Mouse (Mus musculus) lung, postnatal 10 days (tissue): ENCODE measurements at regions not wholly inside any gene's neighbourhood (a gene's known extent, or its start where the extent isn't known, plus 50 kb on each side); places are given as distances from the start of the nearest gene placed in this dataset.

Source experiments
- DNase-seq: peaks from one replicate; pipeline ENCODE4 v3.0.0; 2021

DNA sequence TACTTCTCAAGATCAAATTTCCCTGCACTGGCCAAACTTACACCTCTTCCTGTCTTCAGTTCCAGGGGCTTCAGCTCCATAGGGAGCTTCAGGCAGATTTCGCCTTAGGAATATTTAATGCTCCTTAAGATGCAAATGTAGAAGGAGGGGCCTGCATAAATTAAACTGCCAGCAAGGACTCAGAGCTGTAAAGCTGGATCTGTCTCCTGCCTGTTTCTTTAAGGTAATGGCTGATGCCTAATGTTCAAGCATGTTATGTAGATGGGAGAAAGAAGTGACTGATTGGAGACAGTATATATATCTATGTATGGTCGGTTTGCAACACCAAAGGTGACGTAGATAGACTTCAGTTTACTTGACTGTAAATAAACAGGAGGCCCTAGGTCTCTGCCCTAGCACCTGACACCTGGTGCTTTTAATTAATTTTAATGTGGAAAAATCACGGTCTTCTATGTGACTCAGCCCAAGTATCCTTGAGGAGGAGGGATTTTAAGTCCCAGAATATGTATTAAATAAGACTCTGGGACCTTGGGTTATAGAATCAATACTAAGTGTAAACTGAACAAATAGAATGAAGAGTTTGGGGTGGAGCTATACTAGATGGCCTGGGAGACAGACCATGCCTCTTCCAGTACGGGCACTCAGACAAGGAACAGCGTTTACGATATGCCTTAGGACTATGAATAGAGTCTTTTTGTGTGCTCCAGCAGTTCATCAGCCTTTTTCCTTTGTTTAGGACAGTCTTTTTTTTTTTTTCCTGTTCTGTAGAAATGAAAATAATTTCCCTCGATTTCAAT, 651.7 kb upstream of the Lmcd1 start:
- no peak for DNase-seq

DNA sequence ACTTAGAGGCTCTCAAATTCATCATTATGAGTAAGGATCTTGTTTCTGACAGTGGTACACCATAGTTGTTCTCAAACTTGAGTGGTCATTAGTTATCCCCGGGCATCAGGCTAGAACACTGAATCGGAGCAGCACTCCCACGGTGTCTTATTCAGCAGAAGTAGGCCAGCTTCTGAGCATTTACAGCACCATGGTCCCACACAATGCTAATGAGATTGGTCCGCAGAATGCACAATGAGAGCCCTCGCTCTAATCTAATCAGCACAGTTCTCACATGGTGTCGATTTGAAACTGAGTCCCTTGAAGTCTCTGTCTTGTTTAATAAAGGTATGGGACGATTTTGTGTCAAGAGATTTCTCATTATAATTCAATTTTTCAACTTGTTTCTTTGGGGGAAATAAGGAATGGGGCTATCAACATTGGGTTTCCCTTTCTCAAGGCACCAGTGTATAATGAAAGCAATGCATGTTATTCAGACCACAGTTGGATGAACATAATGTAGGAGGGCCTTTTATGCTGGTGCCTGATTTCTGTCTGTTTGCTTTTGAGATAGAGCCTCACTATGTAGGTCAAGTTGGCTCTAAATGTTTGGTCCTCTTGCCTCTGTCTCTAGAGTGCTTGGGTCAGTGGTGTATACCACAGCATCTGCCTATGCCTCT, 650.9 kb upstream of the Lmcd1 start:
- no peak for DNase-seq

DNA sequence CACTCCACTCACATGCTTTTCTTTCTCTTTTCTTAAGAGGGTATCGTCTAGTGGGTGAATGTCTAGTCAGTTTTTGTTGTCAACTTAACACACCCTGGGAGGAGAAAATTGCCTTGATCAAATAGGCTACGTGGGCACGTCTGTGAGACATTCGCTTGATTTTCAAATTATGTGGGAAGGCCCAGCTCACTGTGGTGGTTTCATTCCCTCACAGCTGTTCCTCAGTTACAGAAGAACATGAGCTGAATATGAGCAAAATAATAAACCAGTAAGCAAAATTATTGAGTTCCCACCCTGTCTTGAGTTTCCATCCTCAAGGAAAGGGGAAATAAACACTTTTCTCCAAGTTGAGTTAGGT, 650.4 kb upstream of the Lmcd1 start:
- no peak for DNase-seq

DNA sequence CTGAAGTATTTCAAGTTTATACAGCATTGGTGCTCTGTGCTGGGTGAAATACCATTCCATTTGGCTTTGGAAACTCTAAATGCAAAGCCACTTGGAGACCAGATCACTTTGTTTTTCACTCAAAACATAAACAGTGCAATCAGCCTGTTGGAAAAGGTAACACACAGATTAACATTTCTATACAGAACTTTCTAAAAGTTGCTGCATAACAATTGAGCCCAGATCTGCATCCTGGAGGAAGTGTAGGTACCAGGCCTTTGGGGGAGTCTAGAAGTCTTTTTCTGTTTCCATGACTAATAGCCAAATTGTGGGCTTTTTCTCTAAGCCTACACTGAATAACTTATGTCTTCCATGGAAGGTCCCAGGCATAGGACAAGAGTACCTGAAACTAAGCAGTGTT, 648.1 kb upstream of the Lmcd1 start:
- DNase-seq = no peak

DNA sequence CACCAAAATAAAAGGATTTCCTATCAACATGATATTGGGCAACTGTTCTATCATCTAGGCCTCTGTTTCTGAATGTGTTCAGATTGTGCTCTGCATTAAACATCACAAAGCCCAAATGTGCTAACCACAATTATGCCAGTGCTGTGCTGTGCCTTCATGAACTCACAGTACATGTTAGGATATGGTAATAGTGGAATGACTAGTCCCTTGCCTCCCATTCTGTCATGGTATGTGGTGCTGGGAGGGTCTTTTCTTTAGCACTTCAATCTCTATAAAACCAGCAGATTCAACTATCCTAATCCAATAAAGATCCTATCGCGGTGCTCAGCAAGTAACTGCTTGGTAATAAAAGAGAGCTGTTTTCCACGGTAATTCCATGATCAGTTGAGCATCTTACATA, 620.8 kb upstream of the Lmcd1 start:
- DNase-seq = no peak

DNA sequence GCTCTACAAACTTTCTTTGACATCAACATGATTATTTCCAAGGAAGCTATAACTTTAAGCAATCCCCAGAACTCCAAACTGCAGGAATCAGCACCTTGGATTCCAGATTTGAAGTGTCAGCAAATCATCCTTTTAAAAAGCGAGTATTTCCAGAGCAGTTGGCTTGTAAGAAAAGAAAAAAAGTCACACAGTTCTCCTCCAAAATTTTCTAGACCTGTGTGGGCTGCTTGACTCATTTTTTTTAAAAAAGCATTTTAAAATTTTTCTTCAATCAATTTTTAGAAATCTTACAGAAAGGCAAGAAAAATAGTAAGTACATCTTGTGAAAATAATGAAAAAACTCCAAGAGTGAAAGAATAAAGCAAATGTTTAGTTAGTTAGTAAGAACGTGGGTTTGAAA, 613.6 kb upstream of the Lmcd1 start:
- DNase-seq = no peak

DNA sequence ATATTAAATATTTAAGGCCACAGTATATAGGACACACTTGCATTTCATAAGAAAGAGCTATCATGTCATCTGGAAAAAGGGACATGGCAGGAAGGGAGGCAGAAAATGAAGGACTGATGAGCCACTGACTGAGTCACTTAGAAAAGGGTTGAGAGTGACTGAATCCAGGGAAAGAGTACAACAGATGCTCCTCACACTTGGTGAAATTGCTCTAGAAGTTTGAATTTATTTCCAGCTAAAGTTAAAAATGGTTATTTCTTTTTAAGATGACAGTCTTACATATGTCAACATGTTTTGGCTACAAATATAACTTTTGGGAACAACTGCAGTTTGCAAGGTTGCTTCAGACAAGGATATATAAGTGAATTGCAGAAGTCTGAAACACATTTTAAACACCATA, 609.0 kb upstream of the Lmcd1 start:
- DNase-seq = no peak

DNA sequence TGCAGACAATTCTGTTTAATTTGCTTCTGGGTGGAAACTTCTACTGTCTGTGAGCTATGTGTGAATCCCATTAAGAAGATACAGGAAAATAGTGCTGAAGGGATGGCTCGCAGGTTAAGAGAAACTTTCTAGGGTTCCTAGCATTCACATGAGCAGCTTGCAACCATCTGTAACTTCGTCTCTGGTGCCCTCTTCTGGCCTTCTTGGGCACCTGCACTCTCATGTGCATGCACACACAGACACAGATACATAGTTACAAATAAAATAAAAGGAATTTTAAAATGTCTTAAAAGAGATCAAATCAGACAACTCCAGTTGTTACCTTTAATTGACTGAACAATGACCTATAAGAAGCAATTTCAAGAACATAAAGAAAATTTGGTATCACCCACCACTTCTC, 588.6 kb upstream of the Lmcd1 start:
- DNase-seq = no peak

DNA sequence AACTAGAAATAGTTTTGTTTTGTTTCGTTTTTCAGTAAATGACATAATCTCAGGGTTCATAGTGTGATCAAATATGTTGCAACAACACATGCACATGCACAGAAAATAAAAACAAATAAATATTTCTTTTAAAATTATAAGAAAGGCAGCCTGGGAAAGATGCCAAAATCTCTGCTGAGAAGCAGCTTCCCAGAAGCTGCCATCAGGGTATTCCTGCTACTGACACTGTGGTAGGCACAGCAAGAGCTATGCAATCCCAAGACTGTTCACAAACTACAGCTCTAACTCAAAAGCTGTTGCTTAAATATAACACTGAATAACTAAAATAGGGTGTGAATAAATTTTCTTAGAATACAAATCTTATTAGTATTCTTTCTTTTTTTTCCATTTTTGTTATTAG, 570.7 kb upstream of the Lmcd1 start:
- DNase-seq = no peak

DNA sequence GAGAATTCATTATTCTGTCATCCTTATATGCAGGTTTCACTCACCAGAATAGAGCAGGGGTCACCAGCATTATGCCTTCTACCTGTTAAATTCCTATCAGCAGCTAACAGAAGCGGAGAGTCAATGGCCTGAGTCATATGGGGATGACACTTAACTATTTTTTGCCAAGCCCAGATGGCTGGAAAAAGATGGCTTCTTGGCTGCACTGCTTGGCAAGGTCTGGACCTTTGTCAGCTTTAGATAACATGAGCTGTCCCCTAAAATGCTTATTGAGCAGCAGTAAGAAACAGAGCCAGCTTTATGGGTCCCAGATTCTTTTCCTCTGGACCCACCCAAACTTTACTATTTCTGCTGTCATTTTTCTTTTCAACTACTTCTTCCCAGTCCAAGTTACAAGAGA, 565.3 kb upstream of the Lmcd1 start:
- DNase-seq = no peak

DNA sequence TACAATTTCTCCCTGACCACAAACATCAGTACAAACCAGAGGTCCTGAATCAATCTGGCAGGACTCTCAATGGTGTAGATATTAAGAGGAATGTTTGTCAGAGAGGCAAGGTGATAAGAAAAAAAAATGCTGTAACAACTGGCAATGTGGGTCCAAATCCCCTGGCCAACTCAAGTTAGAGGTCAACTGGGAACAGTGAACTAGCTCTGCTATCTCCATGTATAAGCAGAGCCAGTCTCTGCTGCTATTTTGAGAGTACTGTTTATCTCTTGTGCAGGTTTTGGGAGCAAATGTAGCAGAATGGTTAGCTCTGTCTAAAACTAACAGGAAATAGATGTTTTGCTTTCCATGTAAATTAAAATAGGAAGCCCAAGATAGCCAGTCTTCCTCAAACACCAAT, 547.6 kb upstream of the Lmcd1 start:
- DNase-seq = no peak

DNA sequence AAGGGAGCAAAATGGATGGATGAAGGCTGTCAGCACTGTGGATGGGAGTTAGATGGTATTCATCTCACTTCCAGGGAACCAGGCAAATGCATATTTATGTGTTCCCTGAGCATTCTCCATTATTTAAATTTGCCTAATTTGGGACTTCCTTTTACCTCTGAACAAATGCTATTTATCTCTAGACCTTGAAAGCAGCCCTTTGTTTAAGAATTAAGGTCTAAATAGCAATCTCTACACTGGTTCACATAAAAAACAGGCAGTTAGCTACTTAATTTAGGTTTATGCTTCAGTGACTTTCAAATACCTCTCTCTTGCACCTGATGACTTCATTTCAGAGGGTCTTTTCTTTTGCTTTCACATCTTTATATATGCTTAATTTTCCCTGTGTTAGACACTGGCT, 543.2 kb upstream of the Lmcd1 start:
- no peak for DNase-seq

DNA sequence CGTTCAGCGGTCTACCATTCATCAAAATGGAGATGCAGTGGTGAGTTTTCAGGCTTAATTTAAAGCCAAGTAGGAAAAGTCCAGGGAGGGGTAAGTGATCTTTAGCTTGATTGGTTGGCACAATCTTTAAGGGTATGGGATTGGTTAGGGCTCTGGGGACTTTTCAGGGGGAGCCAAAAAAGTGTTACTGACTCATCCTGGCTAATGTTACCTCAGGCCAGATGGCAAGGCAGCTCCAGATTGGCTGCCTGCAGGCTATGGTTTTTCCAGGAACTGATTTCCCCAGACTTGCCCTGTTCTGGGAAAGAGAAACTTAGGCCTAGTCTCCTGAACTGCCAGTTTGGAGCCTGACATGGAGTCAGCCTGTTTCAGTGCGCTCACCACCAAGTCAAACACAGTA, 539.6 kb upstream of the Lmcd1 start:
- DNase-seq = no peak

DNA sequence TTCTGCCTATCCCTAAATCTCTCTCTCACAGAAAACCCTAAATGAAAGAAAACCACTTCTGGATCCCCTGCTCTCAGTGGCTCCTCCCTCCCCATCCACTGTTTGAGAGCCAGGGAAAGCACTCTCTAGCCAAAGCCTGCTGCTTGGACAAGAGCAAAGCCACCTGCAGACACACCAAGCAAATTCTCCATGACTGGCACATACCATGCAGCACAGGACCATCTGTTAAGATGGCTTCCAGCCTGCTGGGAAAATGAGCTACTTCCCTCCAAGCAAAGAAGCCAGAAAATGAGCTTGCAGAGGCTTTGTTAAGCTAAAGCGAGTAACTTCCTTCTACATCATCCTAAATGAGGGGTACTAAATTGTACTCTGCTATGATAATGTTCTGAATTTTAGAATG, 534.6 kb upstream of the Lmcd1 start:
- DNase-seq = no peak

DNA sequence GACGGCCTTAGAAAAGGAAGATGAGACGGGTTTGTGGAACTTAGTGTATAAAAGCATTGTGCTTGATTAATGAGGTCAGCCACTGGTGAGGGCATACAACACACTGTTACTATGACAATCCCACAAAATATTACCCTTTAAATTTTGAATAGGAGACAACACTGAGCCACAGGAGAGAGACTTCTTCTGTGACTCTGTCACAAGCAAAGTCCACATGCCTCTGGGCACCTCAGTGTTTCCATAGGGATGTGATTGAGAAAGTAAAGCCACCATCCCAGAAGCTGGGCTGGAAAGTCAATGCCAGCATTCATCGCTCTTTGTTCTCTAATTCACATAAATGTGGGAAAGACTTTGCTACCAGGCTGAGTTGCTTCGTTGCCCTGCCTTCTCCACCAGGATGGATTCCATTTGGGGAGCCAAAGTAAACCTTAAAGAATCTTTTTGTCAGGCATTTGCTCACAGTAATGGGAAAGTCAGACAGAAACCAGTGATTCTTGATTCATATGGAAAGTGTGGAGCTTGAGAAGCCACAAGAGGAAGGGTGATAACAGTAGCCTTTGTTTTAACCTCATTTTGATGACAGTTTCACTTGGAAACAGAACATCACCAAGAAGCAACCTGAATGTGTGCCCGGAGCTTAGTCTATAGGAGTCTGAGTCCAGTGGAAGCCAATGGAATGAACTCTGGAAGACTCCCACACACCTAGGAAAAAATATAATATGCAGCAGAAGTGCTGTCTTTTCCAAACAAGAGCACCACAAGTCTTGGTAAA, 491.7 kb upstream of the Lmcd1 start:
- no peak for DNase-seq

DNA sequence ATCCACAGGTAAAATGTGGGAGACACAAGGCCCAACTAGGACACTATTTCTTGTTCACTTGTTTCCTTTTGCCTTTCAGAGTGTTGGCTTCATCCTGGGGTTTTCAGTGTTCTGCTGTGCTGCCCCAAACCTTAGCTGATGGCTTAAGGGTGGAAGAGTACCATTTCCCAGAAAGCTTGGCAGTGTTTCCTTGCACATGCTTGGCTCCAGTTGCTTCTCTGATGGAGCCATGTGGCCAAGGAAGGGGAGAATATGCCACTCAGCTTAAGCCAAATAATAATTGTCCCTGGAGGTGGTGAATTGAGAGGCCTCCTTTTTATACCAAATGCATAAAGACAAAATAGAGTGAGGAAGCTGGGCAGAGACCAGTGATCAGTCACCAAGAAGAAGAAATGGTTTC, 464.9 kb upstream of the Lmcd1 start:
- DNase-seq = no peak

DNA sequence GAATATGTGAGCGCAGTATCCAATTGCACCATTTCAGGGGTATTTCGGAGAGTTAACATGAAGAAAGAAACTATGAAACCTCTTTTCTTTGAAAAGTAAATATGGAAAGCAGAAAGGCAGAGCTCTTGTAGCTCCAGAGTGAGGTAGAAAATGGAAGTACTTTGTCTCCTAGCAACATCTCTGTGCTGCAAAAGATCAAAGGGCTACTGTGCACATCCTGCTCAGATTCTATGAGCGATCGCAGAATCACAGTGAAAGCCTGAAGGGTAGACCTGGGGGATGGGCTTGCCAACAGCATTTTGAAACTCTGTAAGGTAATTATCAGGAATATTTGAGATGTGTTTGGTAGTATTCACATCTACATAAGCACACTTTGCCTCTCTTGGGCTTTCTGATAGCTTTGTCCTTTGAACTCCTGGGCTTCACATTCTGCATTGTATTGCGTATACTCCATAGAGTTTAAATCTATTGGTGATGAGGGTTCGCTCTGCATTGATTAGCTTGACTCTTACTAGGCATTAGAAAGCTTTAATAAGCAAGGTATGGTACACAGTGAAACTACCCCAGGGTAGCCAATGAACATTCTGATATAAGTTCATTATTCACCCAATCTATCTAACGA, 459.5 kb upstream of the Lmcd1 start:
- no peak for DNase-seq

DNA sequence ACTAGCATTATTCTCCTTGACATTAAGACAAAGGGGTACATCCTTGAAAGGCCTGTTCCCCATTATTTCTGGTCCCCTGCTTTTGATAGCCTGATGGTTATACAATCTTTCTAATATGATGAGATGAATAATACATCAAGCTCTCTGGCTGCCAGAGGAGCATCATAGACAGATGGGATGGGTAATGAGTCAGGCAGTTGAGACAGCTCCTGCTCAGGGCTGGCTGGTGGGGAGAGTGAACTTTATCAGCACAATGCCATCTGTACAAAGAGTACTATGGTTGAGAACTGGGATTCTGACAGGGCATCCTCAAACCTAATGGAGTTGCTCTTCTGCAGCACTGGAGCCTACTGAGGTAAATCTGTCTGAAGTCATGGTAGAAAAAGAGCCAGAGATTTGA, 458.4 kb upstream of the Lmcd1 start:
- DNase-seq = no peak

DNA sequence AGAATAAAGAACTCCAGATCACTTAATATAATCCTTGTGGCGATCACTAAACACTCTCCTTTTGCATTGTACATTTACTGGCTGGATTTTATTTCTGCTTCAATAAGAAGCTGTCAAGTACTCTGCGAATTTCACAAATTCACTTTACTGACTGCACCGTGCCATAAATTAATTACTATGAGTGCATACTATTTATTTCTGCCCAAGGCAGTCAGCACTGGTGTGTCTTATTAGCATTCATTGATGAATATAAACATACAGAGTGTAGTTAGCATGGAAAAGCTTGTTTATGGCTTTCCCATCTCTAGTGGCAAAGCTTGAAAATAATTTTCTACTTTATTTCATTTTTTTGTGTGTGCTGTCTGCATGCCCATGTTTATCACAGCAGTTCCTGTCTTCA, 453.3 kb upstream of the Lmcd1 start:
- DNase-seq = no peak

DNA sequence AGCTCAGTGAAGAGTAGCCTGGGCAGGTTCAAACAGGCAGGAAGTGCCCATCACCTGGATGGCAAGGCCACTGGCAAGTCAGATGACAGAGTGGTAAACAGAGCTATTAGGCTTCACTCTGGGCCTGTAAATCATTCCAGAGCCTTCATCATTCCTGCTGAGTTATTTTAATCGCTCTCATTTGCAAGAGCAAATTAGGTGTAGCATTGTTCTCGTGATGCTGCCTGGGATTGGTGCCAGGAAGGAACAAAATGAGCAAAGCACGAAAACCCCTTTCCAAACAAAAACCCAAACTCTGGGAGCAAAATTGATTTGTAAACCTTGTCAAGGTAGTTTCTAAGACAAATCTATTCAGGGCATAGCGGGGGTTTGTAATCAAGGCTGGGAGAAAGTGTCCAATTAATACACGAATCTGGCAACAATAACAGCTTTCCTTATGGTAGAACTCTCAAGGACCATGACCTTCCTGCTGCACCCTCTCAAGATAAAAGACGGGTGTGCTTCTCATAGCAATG, 429.2 kb upstream of the Lmcd1 start:
- no peak for DNase-seq

DNA sequence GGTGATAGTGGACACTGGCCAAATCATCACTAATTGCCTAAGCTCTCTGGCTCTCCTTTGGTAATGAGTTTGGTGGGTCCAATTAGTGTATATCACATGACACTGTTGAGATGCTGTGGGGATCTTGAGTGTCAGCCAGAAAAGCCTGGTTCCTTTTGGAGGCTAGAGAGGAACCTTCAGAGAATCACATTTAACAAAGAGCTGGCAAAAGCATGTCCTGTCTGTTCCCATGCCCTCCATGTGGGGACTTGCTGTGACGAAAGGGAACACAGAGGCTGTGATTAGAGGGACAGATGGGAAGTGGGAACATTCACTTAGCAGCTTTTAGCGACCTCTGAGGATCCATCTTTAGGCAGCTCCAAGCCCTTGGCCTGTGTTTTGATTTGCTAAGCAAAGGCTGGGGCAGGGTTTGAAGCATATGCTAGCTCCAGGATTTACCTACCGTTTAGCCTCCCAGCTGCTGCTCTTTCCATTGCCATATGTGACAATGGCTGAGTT, 407.4 kb upstream of the Lmcd1 start:
- DNase-seq = no peak

DNA sequence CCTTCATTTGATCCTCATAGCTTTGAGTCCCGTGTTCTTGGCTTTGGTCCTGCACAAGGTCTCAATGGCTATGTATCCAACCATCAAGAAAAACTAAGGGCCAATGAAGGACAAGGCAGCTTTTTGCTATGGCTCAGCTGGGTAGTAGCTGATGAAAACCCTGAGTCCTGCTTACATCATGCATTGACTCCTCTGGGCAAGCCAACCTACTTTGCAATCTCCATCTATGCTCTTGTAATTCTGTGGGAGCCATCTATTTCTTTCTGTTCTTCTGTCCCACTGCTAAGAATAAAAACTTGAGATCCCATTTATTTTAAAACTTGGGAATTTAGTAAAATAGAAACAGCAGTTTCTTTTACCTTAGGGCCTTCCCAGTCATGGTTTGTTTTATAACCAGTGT, 391.0 kb upstream of the Lmcd1 start:
- DNase-seq = no peak

DNA sequence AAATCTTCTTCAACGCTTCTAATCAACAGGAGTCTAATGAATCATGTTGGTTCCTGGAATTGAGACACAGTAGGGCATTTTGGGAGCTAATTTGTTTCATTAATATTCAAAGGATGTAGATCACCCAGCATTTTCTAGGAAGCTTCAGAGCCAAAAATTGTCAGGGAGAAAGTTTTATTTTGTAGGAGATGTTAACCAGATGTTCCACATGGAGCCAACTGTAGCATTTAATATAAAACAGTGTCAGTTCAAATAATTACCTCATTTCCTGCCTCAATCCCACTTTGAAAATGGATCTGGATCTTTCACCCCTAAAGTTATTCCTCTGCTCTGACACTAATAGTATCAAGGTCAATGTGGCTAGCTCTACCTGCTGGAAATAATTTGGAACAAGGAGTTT, 389.6 kb upstream of the Lmcd1 start:
- no peak for DNase-seq
